Mouse (Mus musculus) limb, embryonic 14.5 days (tissue): ENCODE data around the gene Krtap9-3. TPM values are rescaled to one million over a fixed set of nuclear protein-coding genes. Genes with fewer than 3 reads are reported as not detected.

Experiments used
- ATAC-seq: fragments of 200-750 bp; cut with Nextera tagmentation; 2 replicates; pipeline ENCODE4 v1.8.0; 2017; ENCODE audit warnings: low read depth, moderate number of reproducible peaks, moderate TSS enrichment; ENCODE audit not compliant: low FRiP score
- DNase-seq: peaks from one replicate; pipeline ENCODE4 v3.0.0-alpha.2; 2015; ENCODE audit warnings: low spot score
- H3K27ac ChIP-seq: fragments of 300-500 bp; sonication (generic); replicated peaks from 2 replicates; pipeline ENCODE4 v1.5.1; 2014; ENCODE audit warnings: low read depth, mild to moderate bottlenecking, low read length, moderate library complexity, mixed read lengths
- H3K27me3 ChIP-seq: fragments of 300-500 bp; sonication (generic); 2 replicates; pipeline ENCODE4 v1.6.1; 2014; ENCODE audit warnings: low read length, mixed read lengths; ENCODE audit not compliant: control insufficient read depth, insufficient read depth
- H3K36me3 ChIP-seq: fragments of 300-500 bp; sonication (generic); 2 replicates; pipeline ENCODE4 v1.6.1; 2014; ENCODE audit warnings: mild to moderate bottlenecking, low read length, moderate library complexity, mixed read lengths; ENCODE audit not compliant: control insufficient read depth, insufficient read depth
- H3K4me1 ChIP-seq: fragments of 300-500 bp; sonication (generic); 2 replicates; pipeline ENCODE4 v1.6.1; 2014; ENCODE audit warnings: antibody characterized with exemption, low read length, mixed read lengths; ENCODE audit not compliant: control insufficient read depth, insufficient read depth
- H3K4me2 ChIP-seq: fragments of 300-500 bp; sonication (generic); replicated peaks from 2 replicates; pipeline ENCODE4 v1.6.1; 2014; ENCODE audit warnings: low read depth, mild to moderate bottlenecking, low read length, moderate library complexity; ENCODE audit not compliant: severe bottlenecking
- H3K4me3 ChIP-seq: fragments of 300-500 bp; sonication (generic); replicated peaks from 2 replicates; pipeline ENCODE4 v1.5.1; 2014; ENCODE audit warnings: low read length
- H3K9ac ChIP-seq: fragments of 300-500 bp; sonication (generic); 2 replicates; pipeline ENCODE4 v1.6.1; 2014; ENCODE audit warnings: mild to moderate bottlenecking, low read depth, low read length, moderate library complexity; ENCODE audit not compliant: severe bottlenecking
- H3K9me3 ChIP-seq: fragments of 300-500 bp; sonication (generic); 2 replicates; pipeline ENCODE4 v1.6.1; 2016; ENCODE audit warnings: low read length; ENCODE audit not compliant: control insufficient read depth
- POLR2A ChIP-seq: fragments of 200-500 bp; IDR thresholded peaks from 2 replicates; pipeline ENCODE4 v1.8.0; 2012; ENCODE audit warnings: inconsistent platforms, mild to moderate bottlenecking, moderate library complexity, borderline replicate concordance; ENCODE audit not compliant: insufficient read depth, insufficient read length; ENCODE audit errors: extremely low read depth
- WGBS: fragments of 180-500 bp; shearing (Covaris S2); extraction: QIAGEN DNeasy Blood & Tissue Kit; methylation state at CpG from one replicate; pipeline ENCODE4 v1.1.7; 2014; 5-methylcytosine and 5-hydroxymethylcytosine counted together
- polyA plus RNA-seq, 2 experiments: library from polyadenylated mRNA; depleted of rRNA in 1 of 2; stranded (reverse) in 1 of 2; unstranded in 1 of 2; fragments of >200 nt; fragmentation: Nextera tagmentation in 1 of 2; extraction: Ambion mirVana in 1 of 2; gene quantifications; 2 replicates each; pipeline versions ENCODE4 v1.2.1 to v1.2.3; 2012 to 2014

The Krtap9-3 gene
- polyA plus RNA-seq, 2 experiments = not detected

DNA sequence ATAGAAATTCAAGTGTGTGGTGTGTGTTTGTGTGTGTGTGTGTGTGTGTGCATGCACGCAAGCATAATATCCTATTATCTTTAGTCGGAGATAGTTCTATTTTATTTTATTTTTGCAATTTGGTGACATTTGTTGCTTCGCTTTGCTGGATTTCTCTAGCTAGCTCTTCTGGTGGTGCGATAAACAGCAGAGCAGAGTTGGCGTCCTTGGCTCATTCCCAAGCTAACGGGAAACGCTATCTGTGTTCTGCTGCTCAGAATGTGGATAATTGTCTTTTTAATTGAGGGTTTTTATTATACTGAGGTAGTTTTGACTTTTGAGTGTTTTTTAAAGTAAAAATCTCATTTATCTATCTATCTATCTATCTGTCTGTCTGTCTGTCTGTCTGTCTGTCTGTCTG, 12.8 kb downstream of the Krtap9-3 start:
- H3K4me3 ChIP-seq = no peak overlapping the region
- no peaks in the 10 kb centered on the region for H3K36me3 ChIP-seq
- no peak overlapping the region for H3K4me2 ChIP-seq
- ATAC-seq (no peak), DNase-seq (no peak)
- TF ChIP-seq POLR2A = no peak
- WGBS = 90% methylated on average over 7 of the region's 7 CpGs
- no peak overlapping the region for H3K27ac ChIP-seq
- H3K4me1 ChIP-seq = no peaks in the 10 kb centered on the region
- no peak overlapping the region for H3K9ac ChIP-seq
- no peaks in the 10 kb centered on the region for H3K27me3 ChIP-seq
- no peaks in the 10 kb centered on the region for H3K9me3 ChIP-seq

DNA sequence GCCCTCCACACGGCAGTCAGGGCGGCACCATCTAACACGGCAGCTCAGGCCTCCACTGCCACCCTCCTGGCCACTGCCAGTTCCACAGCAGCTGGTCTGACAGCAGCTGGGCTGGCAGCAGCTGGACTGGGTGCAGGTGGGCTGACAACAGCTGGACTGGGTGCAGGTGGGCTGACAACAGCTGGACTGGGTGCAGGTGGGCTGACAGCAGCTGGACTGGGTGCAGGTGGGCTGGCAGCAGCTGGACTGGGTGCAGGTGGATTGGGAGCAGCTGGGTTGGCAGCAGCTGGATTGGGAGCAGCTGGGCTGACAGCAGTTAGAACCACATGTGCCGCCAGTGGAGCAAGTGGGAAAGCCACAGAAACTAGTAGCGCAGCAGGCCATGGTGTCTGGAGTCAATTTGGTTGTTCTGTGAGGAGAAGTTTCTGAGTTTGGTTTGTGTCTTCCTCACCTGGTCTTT, 14.6 kb downstream of the Krtap9-3 start, which contains the start of gene Krtap1-4:
Gene Krtap1-4, minus strand, starts transcription at position 410 of the 460 bp plus-strand sequence.
- no peak for TF ChIP-seq POLR2A
- ATAC-seq = no peak
- Histone ChIP-seq H3K9me3 (no peaks in the 10 kb centered on the region), H3K36me3 (no peaks in the 10 kb centered on the region), H3K27me3 (no peaks in the 10 kb centered on the region), H3K4me2 (no peak within 1 kb of the TSS), H3K27ac (no peak within 1 kb of the TSS), H3K9ac (no peak within 1 kb of the TSS), H3K4me1 (no peaks in the 10 kb centered on the region), H3K4me3 (no peak within 1 kb of the TSS)
- whole genome bisulfite sequencing = 65% methylated on average over 5 of the region's 5 CpGs
- DNase-seq = no peak

DNA sequence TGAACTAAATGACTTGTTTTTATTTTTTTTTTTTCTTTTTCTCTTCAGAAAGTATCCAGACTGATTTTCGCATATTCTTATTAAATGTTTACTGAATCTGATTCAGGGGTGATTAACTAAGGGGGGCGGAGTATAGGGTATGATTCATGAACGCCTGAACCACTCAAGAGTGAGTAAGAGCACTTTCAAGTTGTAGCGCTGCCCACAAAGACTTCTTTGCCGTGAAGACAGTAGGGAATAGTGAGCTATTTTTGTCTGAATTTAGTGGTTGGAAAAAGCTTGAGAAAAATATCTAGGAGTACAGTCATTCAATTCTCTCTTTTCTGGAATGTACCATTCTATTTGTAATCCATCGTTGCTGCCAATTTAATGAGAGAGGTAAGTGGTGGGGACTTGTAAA, 16.3 kb downstream of the Krtap9-3 start:
- 83% methylated on average over 6 of the region's 6 CpGs for whole genome bisulfite sequencing
- no peaks in the 10 kb centered on the region for H3K36me3 ChIP-seq
- no peak overlapping the region for H3K27ac ChIP-seq
- no peak overlapping the region for H3K4me3 ChIP-seq
- H3K9me3 ChIP-seq = no peaks in the 10 kb centered on the region
- H3K4me1 ChIP-seq = no peaks in the 10 kb centered on the region
- no peaks in the 10 kb centered on the region for H3K27me3 ChIP-seq
- DNase-seq (no peak), ATAC-seq (no peak)
- H3K4me2 ChIP-seq = no peak overlapping the region
- H3K9ac ChIP-seq = no peak overlapping the region
- TF ChIP-seq POLR2A = no peak

DNA sequence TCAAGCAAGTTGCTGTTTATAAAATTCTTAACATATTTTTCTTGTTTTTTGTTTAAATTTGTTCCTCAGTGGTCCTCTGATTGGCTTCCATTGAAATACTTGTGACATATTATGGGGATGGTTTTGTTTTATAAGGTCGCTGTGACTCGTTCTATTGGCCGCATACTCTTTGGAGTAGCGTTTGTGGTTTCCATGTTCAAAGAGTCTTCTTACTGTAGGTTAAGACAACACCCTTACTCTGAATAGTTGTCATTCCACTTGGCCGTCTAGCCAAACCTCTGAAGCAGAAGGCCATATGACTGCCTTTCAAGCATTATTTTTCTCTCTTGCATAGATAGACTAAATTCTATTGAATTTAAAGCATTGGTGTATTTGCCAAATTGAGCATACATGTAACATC, 16.9 kb downstream of the Krtap9-3 start:
- DNase-seq (no peak), ATAC-seq (no peak)
- Histone ChIP-seq H3K9ac (no peak overlapping the region), H3K4me1 (no peaks in the 10 kb centered on the region), H3K36me3 (no peaks in the 10 kb centered on the region), H3K4me2 (no peak overlapping the region), H3K27me3 (no peaks in the 10 kb centered on the region), H3K9me3 (no peaks in the 10 kb centered on the region), H3K4me3 (no peak overlapping the region), H3K27ac (no peak overlapping the region)
- no peak for TF ChIP-seq POLR2A
- 89% methylated on average over 5 of the region's 5 CpGs for WGBS

DNA sequence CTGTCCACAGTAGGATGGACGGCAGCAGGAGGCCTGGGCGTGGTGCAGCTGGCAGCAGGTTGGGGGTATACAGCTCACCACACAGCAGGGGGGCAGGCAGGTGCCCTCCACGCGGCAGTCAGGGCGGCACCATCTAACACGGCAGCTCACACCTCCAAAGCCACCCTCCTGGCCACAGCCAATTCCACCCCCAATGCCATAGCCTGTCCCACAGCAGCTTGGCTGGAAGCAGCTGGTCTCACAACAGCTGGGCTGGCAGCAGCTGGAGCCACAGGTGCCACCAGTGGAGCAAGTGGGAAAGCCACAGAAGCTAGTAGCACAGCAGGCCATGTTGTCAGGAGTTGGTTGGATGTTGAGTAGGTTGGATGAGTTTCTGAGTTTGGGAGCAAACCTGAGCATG, 17.3 kb downstream of the Krtap9-3 start, which contains the start of gene Krtap1-5:
Gene Krtap1-5, minus strand, starts transcription at position 381 of the 400 bp plus-strand sequence.
- ATAC-seq (no peak), DNase-seq (no peak)
- H3K4me2 ChIP-seq = no peak within 1 kb of the TSS
- H3K4me1 ChIP-seq = no peaks in the 10 kb centered on the region
- H3K36me3 ChIP-seq = no peaks in the 10 kb centered on the region
- no peaks in the 10 kb centered on the region for H3K27me3 ChIP-seq
- no peak within 1 kb of the TSS for H3K9ac ChIP-seq
- 68% methylated on average over 3 of the region's 6 CpGs for WGBS
- TF ChIP-seq POLR2A = no peak
- no peak within 1 kb of the TSS for H3K27ac ChIP-seq
- H3K4me3 ChIP-seq = no peak within 1 kb of the TSS
- H3K9me3 ChIP-seq = no peaks in the 10 kb centered on the region

DNA sequence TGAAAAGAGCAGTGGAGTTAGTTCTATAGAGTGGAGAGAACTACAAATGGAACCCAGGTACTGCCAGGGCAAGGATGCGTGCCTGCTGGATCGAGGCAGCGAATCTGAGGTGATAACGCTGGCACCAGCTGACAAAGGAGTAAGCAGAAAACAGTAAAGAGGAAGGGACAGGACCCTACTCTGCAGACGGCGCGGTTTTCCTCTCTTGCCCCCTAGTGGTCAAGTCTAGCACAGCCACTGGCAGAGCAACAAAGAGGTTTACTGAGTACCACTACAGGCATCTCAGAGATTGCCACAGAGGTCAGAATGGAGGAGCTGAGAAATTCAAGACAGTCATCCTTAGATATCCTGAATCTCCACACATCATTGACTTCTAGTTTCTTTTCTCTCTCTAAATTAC, 23.8 kb downstream of the Krtap9-3 start:
- no peak for ATAC-seq
- peak; percentile 72 for DNase-seq
- no peaks in the 10 kb centered on the region for H3K27me3 ChIP-seq
- no peak for TF ChIP-seq POLR2A
- H3K9me3 ChIP-seq = no peaks in the 10 kb centered on the region
- WGBS = 1% methylated on average over 7 of the region's 7 CpGs
- no peak overlapping the region for H3K9ac ChIP-seq
- 0 out of 2 replicates have a peak overlapping the region, but pooled peaks have one; percentile 4 for H3K4me2 ChIP-seq
- H3K4me3 ChIP-seq = no peak overlapping the region
- H3K27ac ChIP-seq = no peak overlapping the region
- H3K36me3 ChIP-seq = no peaks in the 10 kb centered on the region
- no peaks in the 10 kb centered on the region for H3K4me1 ChIP-seq
